Mouse (Mus musculus) layer of hippocampus, adult 8-10 months (tissue): ENCODE measurements at regions not wholly inside any gene's neighbourhood (a gene's known extent, or its start where the extent isn't known, plus 50 kb on each side); places are given as distances from the start of the nearest gene placed in this dataset.

Source experiments
- DNase-seq, 2 experiments: peaks; one replicate each; pipeline ENCODE4 v3.0.0; 2022; ENCODE audit warnings: low spot score in 2 of 2

- peak; percentile 48 to 50 for DNase-seq
Measured at GRCm38 (mm10) chr2:159019921-159020534, 225.4 kb downstream of the Dhx35 start.

- DNase-seq, result no peak
Measured at GRCm38 (mm10) chr2:159032147-159032546, 237.5 kb downstream of the Dhx35 start.

- no peak for DNase-seq
Measured at GRCm38 (mm10) chr2:159039916-159040315, 245.3 kb downstream of the Dhx35 start.

GRCm38 (mm10) chr2:159053534-159053933 lies 258.9 kb downstream of the Dhx35 start:
- no peak for DNase-seq

GRCm38 (mm10) chr2:159053936-159054335 lies 259.3 kb downstream of the Dhx35 start:
- peak; percentile 25 to 64 for DNase-seq

GRCm38 (mm10) chr2:159054451-159054850 lies 259.8 kb downstream of the Dhx35 start:
- DNase-seq, result no peak

GRCm38 (mm10) chr2:159055780-159056179 lies 261.2 kb downstream of the Dhx35 start:
- no peak for DNase-seq

GRCm38 (mm10) chr2:159056960-159057359 lies 262.4 kb downstream of the Dhx35 start:
- no peak for DNase-seq

GRCm38 (mm10) chr2:159057506-159057905 lies 262.9 kb downstream of the Dhx35 start:
- no peak for DNase-seq

- peak in 1 of 2 experiments; percentile 30 for DNase-seq
Measured at GRCm38 (mm10) chr2:159062266-159062665, 267.7 kb downstream of the Dhx35 start.

GRCm38 (mm10) chr2:159062666-159063065 lies 268.1 kb downstream of the Dhx35 start:
- DNase-seq, result no peak

GRCm38 (mm10) chr2:159064403-159064970 lies 269.9 kb downstream of the Dhx35 start:
- DNase-seq, result no peak

GRCm38 (mm10) chr2:159067506-159067905 lies 272.9 kb downstream of the Dhx35 start:
- DNase-seq, result no peak

- no peak for DNase-seq
Measured at GRCm38 (mm10) chr2:159068303-159069020, 273.9 kb downstream of the Dhx35 start.

- peak; percentile 58 to 63 for DNase-seq
Measured at GRCm38 (mm10) chr2:159069180-159069579, 274.6 kb downstream of the Dhx35 start.

- DNase-seq, result no peak
Measured at GRCm38 (mm10) chr2:159072997-159073690, 278.5 kb downstream of the Dhx35 start.

- DNase-seq, result no peak
Measured at GRCm38 (mm10) chr2:159079836-159080235, 285.2 kb downstream of the Dhx35 start.

- DNase-seq, result peak; percentile 24 to 28
Measured at GRCm38 (mm10) chr2:159080784-159081544, 286.4 kb downstream of the Dhx35 start.

GRCm38 (mm10) chr2:159086836-159087235 lies 292.2 kb downstream of the Dhx35 start:
- DNase-seq, result no peak

- no peak for DNase-seq
Measured at GRCm38 (mm10) chr2:159088196-159088595, 293.6 kb downstream of the Dhx35 start.

GRCm38 (mm10) chr2:159096667-159097066 lies 302.1 kb downstream of the Dhx35 start:
- no peak for DNase-seq
